Mouse (Mus musculus): Measurements from ENCODE around the gene Ciao2a.

DNA sequence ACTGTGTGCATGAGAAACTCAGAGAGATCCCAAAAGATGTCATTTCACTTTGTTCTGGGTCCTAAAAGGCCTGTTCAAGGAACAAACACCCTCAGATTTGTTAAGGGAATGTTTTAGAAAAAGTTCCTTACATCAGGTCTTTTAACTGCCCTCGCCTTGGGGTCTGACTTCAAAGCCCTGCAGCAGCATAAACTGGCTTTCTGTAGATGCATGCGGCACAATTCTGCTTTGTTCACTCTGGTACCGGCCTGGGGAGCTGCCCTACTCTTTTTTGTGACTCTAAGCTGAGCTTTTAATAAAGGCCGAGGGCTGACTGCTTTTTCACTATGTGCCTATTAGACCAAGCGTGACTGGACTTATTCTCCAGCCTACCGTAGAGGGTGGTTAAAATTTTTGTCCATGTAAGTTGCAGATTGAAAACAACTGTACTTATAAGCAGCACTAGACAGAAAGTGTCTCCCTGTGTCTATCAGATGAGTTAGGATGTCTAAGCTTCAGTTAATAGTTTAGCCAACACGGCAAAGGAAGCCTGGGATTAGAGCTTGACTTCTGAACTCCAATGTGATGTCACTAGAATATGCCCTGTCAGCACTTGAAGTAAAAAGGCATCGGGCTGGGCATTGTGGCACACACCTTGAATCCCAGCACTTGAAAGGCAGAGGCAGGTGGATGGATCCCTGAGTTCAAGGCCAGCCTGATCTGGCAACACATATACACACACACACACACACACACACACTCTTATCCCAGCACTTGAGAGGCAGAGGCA lies 15.6 kb upstream of the Ciao2a start:
- TF ChIP-seq CTCF (IDR thresholded peaks at IDR 0.05; ENCODE audit: extremely low read depth, insufficient read depth, insufficient read length, insufficient replicate concordance) (no peak), POLR2A (IDR thresholded peaks at IDR 0.05; ENCODE audit: low read depth, low read length) (no peak)
